Mouse (Mus musculus): ENCODE measurements around the gene Pithd1. TPM values are rescaled to one million over a fixed set of nuclear protein-coding genes. Genes with fewer than 3 reads are reported as not detected.

Pithd1 gene
- total and polyA plus RNA-seq, 3 experiments = 62.8 to 77.7 TPM; not detected in 1

DNA sequence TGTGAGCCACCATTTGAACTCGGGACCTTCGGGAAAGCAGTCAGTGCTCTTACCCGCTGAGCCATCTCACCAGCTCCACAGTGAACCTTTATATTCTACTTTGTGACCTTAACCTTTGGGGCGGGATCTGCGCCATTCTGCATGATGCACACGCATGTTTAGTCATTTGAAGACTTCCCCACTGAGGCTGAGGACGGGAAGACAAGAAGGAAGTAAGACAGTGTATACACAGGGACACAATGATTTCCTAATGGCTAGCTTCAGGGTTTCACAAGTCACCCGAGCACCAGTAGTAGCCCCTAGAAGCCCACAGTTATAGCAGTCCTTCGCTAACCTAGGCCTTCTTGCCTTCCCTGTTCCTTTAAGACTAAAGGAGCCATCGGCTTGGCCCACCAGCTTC is 41.4 kb downstream of the Pithd1 start:
- Histone ChIP-seq H3K9ac (ENCODE audit: control insufficient read depth, low read depth, low read length, poor library complexity, severe bottlenecking) (peak overlapping the region; percentile 40), H3K4me1 (ENCODE audit: control insufficient read depth in 1 of 2, insufficient read depth in 2 of 2, low read length in 2 of 2) (peaks cover 7 to 12% of the 10 kb centered on the region in 2 experiments; a peak in 3 of 4 replicates), H3K79me2 (ENCODE audit: control insufficient read depth, insufficient read depth, low read length, poor library complexity) (peaks cover 17% of the 10 kb centered on the region), H3K9me3 (replicated peaks; ENCODE audit: insufficient read depth, low read length) (no peaks in the 10 kb centered on the region), H3K27me3 (ENCODE audit: control insufficient read depth in 1 of 2, insufficient read depth in 2 of 2, low read length in 2 of 2) (no peaks in the 10 kb centered on the region), H3K27ac (ENCODE audit: control insufficient read depth, low read depth, low read length) (no peak overlapping the region), H3K36me3 (ENCODE audit: control insufficient read depth in 1 of 2, insufficient read depth in 2 of 2, low read length in 2 of 2) (peaks cover 0 to 20% of the 10 kb centered on the region in 2 experiments; a peak in 2 of 4 replicates), H3K4me3 (ENCODE audit: control insufficient read depth in 1 of 2, insufficient read depth in 1 of 2, low read depth in 2 of 2, low read length in 2 of 2) (peak overlapping the region; percentile 73 to 81; a peak in 3 of 4 replicates)
- TF ChIP-seq ELF1 (IDR thresholded peaks at IDR 0.05; ENCODE audit: low read depth, low read length) = no peak
- DNase-seq (ENCODE audit: low read depth, low spot score) = peak; percentile 34

DNA sequence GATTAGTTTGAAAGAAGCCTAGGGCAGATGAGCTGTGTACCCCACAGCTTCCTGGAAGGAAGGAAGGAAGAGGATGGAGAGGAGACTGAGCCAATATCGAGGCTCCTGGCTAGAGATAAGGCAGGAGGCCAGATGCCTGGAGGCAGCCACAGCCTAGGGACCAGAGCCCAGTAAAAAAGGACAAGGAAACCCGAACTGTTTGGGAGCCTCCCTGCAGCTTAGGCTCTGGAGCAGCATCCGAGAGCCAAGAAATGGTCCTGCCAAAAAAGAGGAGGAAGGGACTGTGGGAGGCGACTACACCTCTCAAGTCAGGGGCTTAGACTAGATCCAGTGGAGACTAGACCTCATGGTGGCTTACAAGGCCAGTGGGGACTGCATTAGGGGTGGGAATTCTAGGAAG is 43.7 kb downstream of the Pithd1 start:
- Histone ChIP-seq H3K4me1 (ENCODE audit: control insufficient read depth in 1 of 2, insufficient read depth in 2 of 2, low read length in 2 of 2) (peaks cover 7 to 19% of the 10 kb centered on the region in 2 experiments; a peak in 3 of 4 replicates), H3K9me3 (replicated peaks; ENCODE audit: insufficient read depth, low read length) (no peaks in the 10 kb centered on the region), H3K4me3 (ENCODE audit: control insufficient read depth in 1 of 2, insufficient read depth in 1 of 2, low read depth in 2 of 2, low read length in 2 of 2) (no peak overlapping the region), H3K36me3 (ENCODE audit: control insufficient read depth in 1 of 2, insufficient read depth in 2 of 2, low read length in 2 of 2) (peaks cover 0 to 20% of the 10 kb centered on the region in 2 experiments; a peak in 2 of 4 replicates), H3K27ac (ENCODE audit: control insufficient read depth, low read depth, low read length) (no peak overlapping the region), H3K27me3 (ENCODE audit: control insufficient read depth in 1 of 2, insufficient read depth in 2 of 2, low read length in 2 of 2) (no peaks in the 10 kb centered on the region), H3K9ac (ENCODE audit: control insufficient read depth, low read depth, low read length, poor library complexity, severe bottlenecking) (no peak overlapping the region), H3K79me2 (ENCODE audit: control insufficient read depth, insufficient read depth, low read length, poor library complexity) (peaks cover 11% of the 10 kb centered on the region)
- DNase-seq (ENCODE audit: low read depth, low spot score) = no peak
- TF ChIP-seq USF1 (IDR thresholded peaks at IDR 0.05; ENCODE audit: low read depth, low read length) (no peak), MAX (IDR thresholded peaks at IDR 0.05; ENCODE audit: low read length) (no peak), GATA1 (IDR thresholded peaks at IDR 0.05; ENCODE audit: low read depth, low read length) (no peak), MYB (IDR thresholded peaks at IDR 0.05; ENCODE audit: low read depth, low read length) (no peak), CTCF (IDR thresholded peaks at IDR 0.05 in 2 of 3, conservative IDR thresholded peaks at IDR 0.05 in 1 of 3; ENCODE audit: control insufficient read depth in 1 of 3, insufficient read depth in 1 of 3, low read depth in 2 of 3, low read length in 3 of 3, poor library complexity in 1 of 3, severe bottlenecking in 1 of 3) (no peak), BHLHE40 (IDR thresholded peaks at IDR 0.05; ENCODE audit: borderline replicate concordance, low read depth, low read length) (no peak)

DNA sequence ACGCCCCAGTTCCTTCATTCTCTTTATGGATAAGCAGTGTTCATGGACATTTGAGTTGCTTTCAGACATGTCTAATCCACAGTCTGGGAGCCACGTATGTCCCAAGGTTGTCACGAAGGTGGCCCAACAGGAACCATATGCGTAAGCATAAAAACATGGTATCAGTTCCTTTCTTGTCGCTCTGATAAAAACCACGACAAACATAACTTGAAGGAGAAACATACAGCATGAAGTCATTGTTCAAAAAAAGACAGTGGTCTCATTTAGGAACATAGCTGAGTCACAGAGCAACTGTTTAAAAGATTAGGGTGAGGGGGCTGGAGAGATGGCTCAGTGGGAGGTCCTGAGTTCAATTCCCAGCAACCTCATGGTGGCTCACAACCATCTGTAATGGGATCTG is 44.9 kb downstream of the Pithd1 start:
- Histone ChIP-seq H3K27ac (ENCODE audit: control insufficient read depth, low read depth, low read length) (peak overlapping the region; percentile 1; the same call in 1 of the 2 replicates), H3K36me3 (ENCODE audit: control insufficient read depth in 1 of 2, insufficient read depth in 2 of 2, low read length in 2 of 2) (peaks cover 0 to 11% of the 10 kb centered on the region in 2 experiments; a peak in 2 of 4 replicates)
- DNase-seq (ENCODE audit: low read depth, low spot score) = peak; percentile 44

More for the DNA sequence above, 44.9 kb downstream of the Pithd1 start:
- H3K4me3 ChIP-seq (ENCODE audit: control insufficient read depth in 1 of 2, insufficient read depth in 1 of 2, low read depth in 2 of 2, low read length in 2 of 2) = no peak overlapping the region
- no peaks in the 10 kb centered on the region for H3K9me3 ChIP-seq (replicated peaks; ENCODE audit: insufficient read depth, low read length)
- no peak for TF ChIP-seq TCF12 (IDR thresholded peaks at IDR 0.05; ENCODE audit: low read depth, low read length)
- no peak for TF ChIP-seq MEF2A (IDR thresholded peaks at IDR 0.05; ENCODE audit: extremely low read depth, insufficient replicate concordance, low read depth, low read length, poor library complexity, severe bottlenecking)
- TF ChIP-seq EP300 (IDR thresholded peaks at IDR 0.05; ENCODE audit: low read depth in 1 of 2, low read length in 2 of 2) = peak in 1 of 2 experiments; percentile 7; a peak in 1 of 4 replicates
- TF ChIP-seq SIN3A (IDR thresholded peaks at IDR 0.05; ENCODE audit: low read length) = 0 out of 2 replicates have a peak, but pooled peaks have one; percentile 19
- peak; percentile 48 for TF ChIP-seq ETS1 (IDR thresholded peaks at IDR 0.05; ENCODE audit: low read depth, low read length)
- peaks cover 7 to 14% of the 10 kb centered on the region in 2 experiments; a peak in 3 of 4 replicates for H3K4me1 ChIP-seq (ENCODE audit: control insufficient read depth in 1 of 2, insufficient read depth in 2 of 2, low read length in 2 of 2)
- H3K9ac ChIP-seq (ENCODE audit: control insufficient read depth, low read depth, low read length, poor library complexity, severe bottlenecking) = no peak overlapping the region
- no peaks in the 10 kb centered on the region for H3K27me3 ChIP-seq (ENCODE audit: control insufficient read depth in 1 of 2, insufficient read depth in 2 of 2, low read length in 2 of 2)
- H3K79me2 ChIP-seq (ENCODE audit: control insufficient read depth, insufficient read depth, low read length, poor library complexity) = peaks cover 7% of the 10 kb centered on the region
